Mouse (Mus musculus) liver (tissue): ENCODE results near the gene Dazap2.
"Not testable (repeated sequence)": the region's sequence is repeated elsewhere in the genome, so short reads cannot be mapped to it uniquely, and the experiment has no call there.

Experiments
- DNase-seq: peaks from one replicate; pipeline ENCODE4 v3.0.0-alpha.2; 2020; ENCODE audit warnings: mixed read lengths

Gene Dazap2

GRCm38 (mm10) chr15:100614996-100615824 is at the start of gene Dazap2:
Gene Dazap2 (plus strand): TSS chr15:100615349.
- DNase-seq: peak; percentile 100

GRCm38 (mm10) chr15:100566531-100566930 is 48.6 kb upstream of the Dazap2 start:
- no peak for DNase-seq

GRCm38 (mm10) chr15:100569239-100569638 is 45.9 kb upstream of the Dazap2 start:
- DNase-seq: no peak

GRCm38 (mm10) chr15:100573946-100574345 is 41.2 kb upstream of the Dazap2 start:
- DNase-seq: no peak

- DNase-seq: no peak
Measured at GRCm38 (mm10) chr15:100574378-100574777, 40.8 kb upstream of the Dazap2 start.

GRCm38 (mm10) chr15:100575366-100575765 is 39.8 kb upstream of the Dazap2 start:
- no peak for DNase-seq

GRCm38 (mm10) chr15:100576392-100576791 is 38.8 kb upstream of the Dazap2 start:
- no peak for DNase-seq

GRCm38 (mm10) chr15:100576810-100577209 is 38.3 kb upstream of the Dazap2 start:
- DNase-seq: no peak

- no peak for DNase-seq
Measured at GRCm38 (mm10) chr15:100577972-100578371, 37.2 kb upstream of the Dazap2 start.

GRCm38 (mm10) chr15:100580108-100580507 is 35.0 kb upstream of the Dazap2 start:
- no peak for DNase-seq

GRCm38 (mm10) chr15:100585931-100586330 is 29.2 kb upstream of the Dazap2 start:
- DNase-seq: no peak

- no peak for DNase-seq
Measured at GRCm38 (mm10) chr15:100587166-100587565, 28.0 kb upstream of the Dazap2 start.

GRCm38 (mm10) chr15:100588297-100588696 is 26.9 kb upstream of the Dazap2 start:
- DNase-seq: no peak

- no peak for DNase-seq
Measured at GRCm38 (mm10) chr15:100590436-100590835, 24.7 kb upstream of the Dazap2 start.

- DNase-seq: no peak
Measured at GRCm38 (mm10) chr15:100592817-100593216, 22.3 kb upstream of the Dazap2 start.

GRCm38 (mm10) chr15:100598287-100598882 is 16.8 kb upstream of the Dazap2 start:
- DNase-seq: no peak

GRCm38 (mm10) chr15:100598883-100599275 is 16.3 kb upstream of the Dazap2 start:
- DNase-seq: no peak

GRCm38 (mm10) chr15:100599276-100600046 is 15.7 kb upstream of the Dazap2 start, which contains the start of gene Pou6f1:
Gene Pou6f1 (minus strand): TSS chr15:100599984.
- no peak for DNase-seq

- DNase-seq: peak; percentile 46
Measured at GRCm38 (mm10) chr15:100600047-100600695, 15.0 kb upstream of the Dazap2 start.

GRCm38 (mm10) chr15:100600696-100601272 is 14.4 kb upstream of the Dazap2 start:
- no peak for DNase-seq

- no peak for DNase-seq
Measured at GRCm38 (mm10) chr15:100601669-100602068, 13.5 kb upstream of the Dazap2 start.

- DNase-seq: not testable (repeated sequence)
Measured at GRCm38 (mm10) chr15:100606677-100607076, 8.5 kb upstream of the Dazap2 start.
